Mouse (Mus musculus) kidney, adult 18-20 months (tissue): ENCODE results near the gene Trim61.
A peak's percentile ranks its signal among the peaks of the same experiment; 100 is the strongest.

ENCODE experiments used
- DNase-seq: peaks from one replicate; pipeline ENCODE4 v3.0.0; 2021

The Trim61 gene

DNA sequence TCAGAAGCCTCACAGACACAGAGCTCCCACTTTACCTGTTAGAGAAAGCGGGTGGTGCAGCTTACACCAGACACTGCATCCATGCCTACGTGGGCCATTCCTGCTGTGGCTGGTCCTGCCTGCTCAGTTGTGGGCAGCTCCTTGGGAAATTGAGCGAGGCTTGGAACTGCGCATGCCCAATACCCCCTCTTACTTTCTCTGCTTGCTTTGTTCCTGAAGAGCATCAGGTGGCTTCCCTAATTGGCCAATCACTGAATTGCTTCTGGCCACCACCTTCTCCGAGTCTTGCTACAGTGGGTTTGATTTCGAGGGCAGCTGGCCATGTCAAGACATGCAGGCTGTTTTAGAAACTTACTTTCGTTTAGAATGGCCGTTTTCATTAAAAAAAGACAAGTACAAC, at the start of gene Trim61, which contains the start of gene Trim60:
Gene Trim61 (minus strand): TSS at position 101 of the 400 bp plus-strand sequence.
Gene Trim60 (minus strand): TSS at position 162 of the 400 bp plus-strand sequence.
- no peak for DNase-seq

DNA sequence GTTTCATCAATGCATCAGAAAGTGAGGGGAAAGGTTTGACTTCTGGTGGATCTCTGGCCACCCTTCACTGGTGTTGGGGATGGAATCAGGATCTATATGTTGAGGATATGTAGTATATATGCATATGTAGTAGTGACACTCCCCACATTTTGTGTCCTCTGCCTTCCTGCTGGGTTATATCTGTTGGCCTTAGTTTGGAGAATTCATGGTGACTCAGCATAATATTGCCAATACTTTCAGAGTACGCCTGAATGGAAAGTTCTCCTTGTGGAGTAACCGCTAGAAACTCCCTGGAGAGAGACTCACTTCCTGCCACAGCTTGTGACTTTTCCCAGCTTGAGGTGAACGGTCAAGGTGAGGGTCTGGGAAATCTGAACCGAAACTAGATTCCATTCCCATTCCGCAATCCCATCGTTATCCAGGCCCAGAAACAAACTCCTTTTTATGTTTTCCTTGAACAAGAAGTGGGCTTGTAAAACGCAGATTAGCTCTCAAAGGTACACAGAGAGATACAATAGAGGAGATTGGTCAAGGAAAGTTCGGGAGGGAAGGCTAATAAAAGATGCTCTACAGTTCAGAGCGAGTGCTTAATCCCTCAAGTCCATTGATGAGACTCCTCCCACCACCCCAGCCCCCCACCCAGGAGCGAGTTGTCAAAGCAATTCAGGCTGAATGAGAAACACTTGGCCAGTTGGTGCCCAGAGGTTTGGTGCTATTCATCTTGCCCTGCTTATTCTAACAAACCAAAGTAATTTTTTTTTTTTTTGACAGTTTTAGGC, 49.6 kb upstream of the Trim61 start:
- no peak for DNase-seq

DNA sequence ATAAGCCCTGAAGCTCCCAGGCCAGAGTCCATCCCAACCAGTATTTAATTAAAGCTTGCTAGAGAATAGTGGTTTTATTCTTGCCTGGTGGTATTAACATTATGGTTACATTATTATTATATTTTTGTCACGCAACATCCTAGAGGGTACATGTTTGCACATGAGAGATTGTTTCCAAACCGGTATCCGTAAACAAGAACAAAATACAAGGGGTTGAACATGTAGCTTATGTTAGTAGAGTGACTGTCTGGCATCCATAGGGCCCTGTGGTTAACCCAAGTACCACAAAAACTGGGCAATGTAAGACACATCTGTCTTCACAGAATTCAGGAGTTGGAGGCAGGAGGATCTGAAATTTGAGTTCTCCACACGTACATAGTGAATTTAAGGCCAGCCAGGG, 48.7 kb upstream of the Trim61 start:
- no peak for DNase-seq

DNA sequence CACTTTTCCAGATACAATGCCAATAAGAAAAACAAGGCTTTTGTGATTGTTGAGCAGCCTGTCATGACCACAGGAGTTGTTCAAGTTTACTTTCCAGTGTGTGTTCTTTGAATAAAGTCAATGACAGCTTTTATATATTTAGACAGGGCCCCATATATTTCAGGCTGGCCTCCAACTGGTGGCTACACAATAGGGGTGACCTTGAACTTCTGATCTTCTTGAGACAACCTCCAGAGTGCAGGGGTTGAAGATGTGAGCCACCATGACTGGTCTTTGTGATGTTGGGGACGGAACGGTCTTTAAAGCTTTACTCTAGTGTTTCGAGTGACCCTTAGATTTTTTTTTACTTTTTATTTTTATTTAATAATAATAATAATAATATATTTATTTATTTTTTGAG, 47.3 kb upstream of the Trim61 start:
- no peak for DNase-seq

DNA sequence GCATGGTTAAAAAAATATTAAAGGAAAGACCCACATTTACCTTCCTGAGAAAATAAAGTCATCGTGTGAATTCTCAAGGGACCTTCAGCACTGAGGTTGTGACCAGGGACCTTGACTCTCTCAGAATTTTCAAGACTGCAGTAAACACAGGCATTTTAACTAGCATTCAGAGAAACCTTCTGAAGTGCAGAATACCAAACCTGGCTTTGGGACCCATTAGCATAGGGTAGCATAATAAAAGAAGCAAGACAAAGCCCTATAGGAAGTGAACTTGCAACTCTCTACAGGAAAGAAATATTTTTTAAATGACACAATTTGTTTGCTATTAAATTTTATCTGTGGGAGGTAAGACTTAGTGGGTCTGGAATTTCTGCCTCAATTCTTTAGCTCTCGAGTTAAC, 45.7 kb upstream of the Trim61 start:
- no peak for DNase-seq

DNA sequence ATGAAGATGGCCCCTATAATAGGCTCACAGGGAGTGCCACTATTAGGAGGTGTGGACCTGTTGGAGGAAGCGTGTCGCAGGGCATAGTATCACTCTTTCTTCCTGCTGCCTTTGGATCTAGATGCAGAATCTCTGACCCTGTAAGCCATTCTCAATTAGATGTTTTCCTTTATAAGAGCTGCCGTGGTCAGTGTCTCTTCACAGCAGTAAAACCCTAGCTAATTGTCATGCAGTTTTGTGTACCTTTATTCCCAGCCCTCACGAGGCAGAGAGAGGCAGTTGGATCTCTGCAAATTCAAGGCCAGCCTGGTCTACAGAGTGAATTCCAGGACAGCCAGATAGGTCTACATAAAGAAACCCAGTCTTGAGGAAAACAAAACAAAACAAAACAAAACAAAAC, 43.9 kb upstream of the Trim61 start:
- DNase-seq: no peak

DNA sequence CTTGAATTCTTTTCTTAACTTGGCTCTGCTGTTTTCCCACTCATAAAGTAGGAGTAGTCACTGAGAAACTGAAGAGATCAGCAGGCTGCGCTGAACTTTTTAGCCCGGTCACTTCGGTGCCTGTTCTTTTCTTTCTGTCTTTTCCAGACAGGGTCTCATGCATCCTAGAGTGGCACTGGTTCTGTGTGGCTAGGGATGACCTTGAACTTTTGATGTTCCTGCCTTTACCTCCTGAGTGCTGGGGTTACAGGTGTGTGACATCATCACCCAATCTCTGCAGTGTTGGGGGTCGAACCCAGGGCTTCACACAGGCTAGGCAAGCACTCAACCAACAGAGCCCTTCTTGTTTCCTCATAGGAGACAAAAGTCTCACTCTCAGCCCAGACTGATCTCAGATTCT, 38.4 kb upstream of the Trim61 start:
- no peak for DNase-seq

DNA sequence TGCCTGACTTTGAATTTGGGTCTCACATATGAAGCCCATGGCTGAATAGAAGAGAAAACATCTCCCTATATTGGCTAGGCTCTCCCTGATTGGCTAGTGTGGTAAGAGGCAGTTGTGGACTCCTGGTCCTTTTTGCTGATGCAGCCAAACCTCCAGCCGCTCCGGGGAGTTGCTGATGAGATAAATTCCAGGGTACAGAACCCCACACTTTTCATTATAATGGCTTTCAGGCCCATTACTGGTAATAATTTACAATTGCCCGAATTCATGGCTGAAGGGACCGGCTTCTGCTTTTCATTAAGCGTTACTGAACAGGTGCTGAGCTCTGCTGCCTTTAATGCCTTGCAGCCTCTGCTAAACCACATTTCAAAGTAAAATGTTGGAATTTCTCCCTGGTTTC, 35.6 kb upstream of the Trim61 start:
- DNase-seq: no peak

DNA sequence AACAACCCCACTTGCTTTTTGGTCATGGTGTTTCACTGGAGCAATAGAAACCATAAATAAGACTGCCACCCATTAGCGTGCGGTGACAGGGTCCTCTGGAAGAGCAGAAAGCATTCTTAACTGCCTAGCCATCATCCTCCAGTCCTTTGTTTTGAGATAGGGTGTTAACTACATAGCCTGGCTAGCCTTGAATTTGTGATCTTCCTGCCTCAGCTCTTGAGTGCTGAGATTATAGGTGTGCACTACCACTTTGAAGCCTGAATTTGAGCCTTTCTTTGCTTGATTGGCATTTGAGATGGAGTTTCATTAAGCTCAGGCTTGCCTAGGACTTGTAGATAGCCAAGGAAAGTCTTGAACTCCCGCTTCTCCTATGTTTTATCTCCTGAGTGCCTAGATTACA, 35.2 kb upstream of the Trim61 start:
- DNase-seq: no peak

DNA sequence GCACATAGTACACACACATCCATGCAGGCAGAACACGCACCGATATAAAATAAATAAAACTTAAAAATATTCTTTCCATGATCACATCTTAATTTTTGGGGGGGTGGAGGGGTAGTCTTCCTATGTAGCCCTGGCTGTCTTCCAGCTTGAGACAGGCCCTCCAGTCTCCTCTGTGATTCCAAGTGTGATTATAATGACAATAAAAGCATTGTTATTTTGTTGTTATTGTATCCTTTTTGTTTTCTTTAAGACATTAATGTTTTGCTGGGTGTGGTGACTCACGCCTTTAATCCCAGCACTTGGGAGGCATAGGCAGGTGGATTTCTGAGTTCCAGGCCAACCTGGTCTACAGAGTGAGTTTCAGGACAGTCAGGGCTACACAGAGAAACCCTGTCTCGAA, 29.5 kb upstream of the Trim61 start:
- DNase-seq: no peak

DNA sequence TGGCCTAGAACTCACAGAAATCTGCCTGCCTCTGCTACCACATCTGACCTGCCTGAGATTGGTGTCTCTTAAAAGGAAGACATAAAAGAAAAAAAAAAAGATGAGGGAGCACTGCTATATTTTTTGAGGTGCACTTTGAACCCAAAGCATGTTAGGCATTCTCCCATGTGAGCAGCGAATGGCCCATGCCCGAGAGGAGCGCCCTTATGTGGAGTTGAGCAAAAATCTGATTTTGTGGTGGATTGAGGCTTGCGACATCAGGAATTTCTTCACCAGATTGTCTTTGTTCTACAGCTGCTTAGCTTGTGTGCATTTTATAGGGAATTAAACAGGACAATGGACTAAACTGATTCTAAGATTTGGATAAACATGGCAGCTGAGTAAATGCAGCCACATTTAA, 28.9 kb upstream of the Trim61 start:
- no peak for DNase-seq

DNA sequence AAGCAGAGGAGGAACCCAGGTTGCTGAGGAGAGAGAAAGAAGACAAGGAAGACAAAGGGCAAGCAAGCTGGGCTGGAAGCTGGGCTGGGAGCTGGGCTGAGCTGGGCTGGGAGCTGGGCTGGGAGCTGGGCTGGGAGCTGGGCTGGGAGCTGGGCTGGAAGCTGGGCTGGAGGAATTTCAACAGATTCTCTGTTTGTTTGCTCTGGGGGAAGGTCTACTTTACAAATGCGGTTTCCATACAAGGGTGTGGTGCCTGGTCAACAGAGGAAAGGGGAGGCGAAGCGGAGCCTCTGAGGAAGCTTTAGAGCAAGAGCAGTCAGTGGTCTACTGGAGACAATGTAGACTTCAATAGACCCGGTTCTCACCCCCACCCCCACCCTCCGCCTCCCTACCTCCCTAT, 28.2 kb upstream of the Trim61 start:
- DNase-seq: no peak

DNA sequence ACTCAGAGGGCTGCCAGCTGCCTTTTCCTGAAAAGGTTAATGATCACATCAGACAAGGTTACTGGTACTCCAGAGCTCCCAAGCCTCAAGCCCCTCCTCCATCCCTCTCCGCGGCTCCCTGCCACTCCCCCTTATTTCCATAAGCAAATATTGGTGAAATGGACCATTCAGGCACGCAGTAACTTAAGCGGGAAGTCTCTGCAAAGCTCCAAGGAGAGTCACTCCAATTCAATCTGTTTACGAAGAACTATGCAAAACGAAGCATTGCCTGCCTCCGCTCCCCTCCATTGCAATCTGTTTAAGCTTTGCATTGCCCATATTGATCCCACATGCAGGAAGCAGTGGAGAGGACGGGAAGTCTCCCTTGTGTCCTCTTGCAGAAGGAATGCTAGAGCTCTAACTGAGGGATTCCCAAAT, 18.8 kb upstream of the Trim61 start, which contains the start of gene Apela:
Gene Apela (minus strand): TSS at position 220 of the 417 bp plus-strand sequence.
- DNase-seq: peak; percentile 64

DNA sequence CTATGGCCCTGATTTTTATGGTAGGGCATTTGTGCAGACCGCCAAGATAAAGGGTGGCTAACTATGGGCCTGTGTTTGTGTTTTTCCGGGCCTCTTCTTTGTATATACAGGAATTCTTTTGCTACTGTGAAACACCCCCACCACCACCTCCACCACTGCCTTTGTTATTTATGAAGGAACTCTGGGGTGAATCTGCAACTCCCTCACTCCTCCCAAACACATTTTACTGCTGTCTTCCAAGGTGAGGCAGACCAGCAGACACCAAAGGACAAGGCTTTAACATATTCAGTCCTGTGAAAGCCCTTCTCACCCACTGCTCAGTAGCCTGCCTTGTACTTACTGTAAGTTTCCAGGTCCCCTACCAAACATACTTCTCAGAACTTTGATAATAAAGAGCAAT, 15.8 kb upstream of the Trim61 start:
- DNase-seq: no peak

DNA sequence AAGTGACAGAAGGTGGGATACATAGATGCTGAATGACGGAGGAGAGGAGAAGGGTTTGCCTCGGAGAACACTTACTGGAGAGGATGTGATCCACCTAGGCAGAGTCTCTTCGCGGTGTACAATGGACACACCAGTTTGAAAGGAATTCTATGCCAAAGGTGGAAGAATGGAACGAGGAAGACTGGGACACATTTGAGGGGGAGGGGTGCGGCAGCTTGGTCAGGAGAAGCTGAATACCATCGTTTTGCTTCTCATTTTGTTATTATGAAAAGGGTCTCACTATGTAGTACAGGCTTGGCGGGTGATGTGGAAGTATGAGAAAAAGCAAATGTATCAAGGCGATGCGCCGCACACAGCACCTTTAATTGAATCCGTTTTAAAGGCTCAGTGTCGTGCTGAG, 14.7 kb upstream of the Trim61 start:
- no peak for DNase-seq

DNA sequence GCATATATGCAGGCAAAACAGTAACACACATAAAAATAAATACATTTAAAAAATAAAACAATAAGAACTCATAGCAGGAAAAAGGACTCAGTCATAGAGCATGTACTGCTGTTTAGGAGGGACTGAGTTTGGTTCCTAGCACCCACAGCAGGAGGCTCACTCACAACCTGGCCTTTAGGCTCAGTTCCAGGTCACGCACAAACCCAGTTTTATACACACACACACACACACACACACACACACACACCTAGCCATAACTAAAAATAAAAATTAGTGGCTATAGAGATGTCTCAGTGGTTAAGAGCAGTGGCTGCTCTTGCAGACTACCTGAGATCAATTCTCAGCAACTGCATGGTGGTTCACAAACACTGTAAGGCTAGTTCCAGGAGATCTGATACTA, 13.8 kb upstream of the Trim61 start:
- DNase-seq: no peak

DNA sequence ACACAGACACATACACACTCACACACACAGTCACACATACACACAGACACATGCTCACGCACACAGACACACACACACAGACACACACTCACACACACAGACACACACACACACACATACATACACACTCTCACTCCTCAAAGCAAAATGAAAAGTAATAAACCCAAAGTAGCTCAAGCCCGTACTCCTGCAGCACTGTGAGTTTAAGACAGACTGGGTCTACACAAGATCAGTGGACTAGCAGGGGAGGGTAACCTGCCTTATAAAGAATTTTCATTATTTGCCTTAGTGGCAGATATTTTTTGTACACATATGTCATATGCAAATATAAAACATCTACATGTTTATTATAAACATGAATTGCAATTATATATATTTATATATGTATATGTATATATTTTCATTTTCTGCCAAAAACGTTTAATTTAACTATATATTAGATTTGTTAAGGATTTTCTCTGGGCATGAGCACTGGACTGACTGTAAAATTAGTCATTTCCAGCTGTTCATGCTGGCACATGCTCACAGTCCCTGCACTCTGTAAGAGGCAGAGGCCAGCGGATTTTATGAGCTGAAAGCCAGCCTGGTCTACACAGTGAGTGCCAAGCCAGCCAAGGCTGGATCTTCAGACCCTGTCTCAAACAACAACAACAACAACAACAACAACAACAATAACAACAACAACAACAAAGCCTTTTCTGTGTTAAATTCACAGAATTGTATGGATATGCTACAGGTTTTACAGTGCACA, 12.6 kb upstream of the Trim61 start:
- no peak for DNase-seq

DNA sequence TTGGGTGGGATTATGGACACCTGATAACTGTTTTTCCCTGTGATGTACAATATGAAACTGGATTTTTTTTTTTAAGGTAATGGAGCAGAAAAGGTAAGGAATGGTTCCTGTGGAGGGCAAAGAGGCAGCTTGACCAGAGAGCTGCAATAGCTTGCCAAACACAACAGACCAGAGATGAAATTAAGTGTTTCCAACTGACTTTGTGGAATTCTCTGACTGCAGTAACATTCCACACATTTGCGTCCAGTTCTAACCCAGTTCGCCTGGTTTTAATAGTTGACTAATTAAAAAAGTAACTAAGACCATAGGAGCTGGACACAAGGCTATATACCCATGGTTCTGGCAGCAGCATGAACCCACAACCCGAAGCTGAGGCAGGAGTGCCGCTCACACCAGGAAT, 11.5 kb upstream of the Trim61 start:
- no peak for DNase-seq

DNA sequence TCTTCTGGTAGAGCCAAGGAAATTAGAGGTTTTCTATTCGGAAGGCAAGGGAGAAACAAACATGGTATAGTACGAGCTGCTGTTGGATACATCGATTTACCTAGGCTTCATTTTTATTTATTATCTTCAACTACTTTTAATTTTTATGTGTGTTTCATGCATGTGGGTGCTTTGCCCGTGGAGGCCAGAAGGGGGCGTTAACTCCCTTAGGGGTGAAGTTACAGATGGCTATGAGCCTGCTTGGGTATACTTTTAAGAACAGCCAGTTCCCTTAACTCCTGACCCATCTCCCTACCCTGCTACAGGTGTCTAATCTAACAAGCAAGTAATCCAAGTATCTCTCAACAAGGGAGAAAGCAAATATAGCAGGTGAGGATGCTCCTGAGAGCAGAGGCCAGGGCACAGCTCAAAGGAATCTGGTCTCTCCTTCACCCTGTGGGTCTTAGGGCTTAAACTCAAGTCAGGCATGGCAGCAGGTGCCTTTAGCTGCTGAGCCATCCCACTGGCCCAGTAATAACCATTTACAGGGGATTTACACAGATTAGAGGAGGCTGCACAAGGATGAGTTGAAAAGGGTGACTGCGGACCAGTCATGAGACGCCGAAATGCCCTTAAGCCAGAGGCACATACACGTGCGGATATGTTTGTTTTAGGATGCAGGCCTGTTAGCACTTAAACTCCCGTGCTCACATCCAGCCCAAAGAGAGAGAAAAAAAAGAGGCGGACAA, 10.8 kb upstream of the Trim61 start:
- DNase-seq: no peak

DNA sequence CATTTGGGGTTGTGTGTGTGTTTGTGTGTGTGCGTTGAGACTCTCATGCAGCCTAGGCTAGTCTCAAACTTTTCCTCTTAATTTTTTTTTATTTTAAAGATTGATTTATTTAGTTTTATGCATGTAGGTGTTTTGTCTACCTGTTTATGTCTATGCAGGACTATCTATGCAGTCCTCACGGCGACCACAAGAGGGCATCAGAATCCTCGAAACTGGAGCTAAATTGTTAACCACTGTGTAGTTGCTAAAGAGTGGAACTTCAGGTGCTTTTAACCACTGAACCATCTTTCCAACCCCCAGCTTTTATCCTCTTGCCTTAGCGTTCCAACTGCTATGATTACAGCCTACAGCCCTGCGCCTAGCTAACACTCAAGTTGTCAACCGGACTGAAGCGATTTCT, 4.2 kb upstream of the Trim61 start:
- DNase-seq: peak; percentile 77

DNA sequence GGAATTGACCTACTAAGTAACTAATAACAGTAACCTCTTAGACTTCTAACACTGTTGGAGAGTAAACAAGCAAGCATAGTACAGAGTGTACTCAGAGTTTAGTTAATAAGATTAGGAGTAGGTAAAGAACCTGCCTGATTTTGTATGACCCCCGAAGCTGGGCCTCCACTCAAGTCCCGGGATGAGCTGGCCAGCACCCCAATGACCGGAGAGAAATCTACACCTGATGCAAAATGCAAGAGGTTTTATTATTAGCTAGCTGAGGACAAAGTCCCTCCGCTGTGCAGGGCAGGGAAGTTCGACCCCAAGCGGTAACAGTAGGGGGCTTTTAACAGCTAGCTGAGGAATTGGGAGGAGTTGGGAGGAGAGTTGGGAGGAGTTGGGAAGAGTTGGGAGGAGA, 10.7 kb downstream of the Trim61 start:
- peak; percentile 16 for DNase-seq

DNA sequence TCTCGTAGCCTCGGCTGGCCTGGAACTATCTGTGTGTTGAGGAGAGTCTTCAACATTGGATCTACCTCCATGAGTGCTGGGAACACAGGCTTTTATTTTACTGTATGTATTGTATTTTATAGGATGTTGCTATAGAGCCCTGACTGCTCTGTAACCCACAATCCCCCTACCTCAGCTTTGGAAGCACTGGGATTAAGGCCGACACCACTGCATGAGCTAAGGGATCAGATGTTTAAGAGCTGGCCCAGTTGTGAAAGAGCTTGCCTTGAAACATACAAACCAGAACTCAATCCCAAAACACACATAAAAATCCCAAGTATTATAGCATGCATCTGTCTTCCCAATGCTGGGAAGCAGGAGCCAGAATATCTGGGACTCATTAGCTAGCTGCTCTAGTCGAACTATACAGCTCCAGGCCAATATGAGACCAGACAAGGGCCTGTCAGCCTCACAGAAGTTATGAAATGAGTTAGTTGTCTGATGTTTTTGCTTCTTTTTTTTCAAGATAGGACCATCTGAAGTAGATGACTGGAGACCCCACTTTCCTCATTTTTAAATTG, 19.4 kb downstream of the Trim61 start:
- no peak for DNase-seq

DNA sequence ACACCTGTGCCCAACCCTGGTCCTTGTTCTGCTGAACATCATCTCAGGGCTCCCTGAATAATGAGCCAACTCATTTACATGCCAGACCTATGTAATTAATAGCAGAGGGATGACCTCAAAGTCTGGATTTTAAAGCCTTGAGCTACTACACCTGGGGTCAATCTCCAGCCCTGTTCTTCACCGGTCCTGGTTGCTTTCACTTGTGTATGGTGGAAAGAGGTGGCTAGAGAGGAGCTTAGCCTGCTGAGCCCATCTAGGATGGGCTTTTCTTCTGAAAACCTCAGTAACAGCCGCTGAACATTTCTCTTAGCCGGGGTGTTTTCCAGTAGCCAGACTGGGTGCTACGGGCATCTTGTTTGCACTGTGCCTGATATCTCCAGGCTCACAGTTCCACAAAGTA, 30.6 kb downstream of the Trim61 start, which contains the start of gene Trim75:
Gene Trim75 (minus strand): TSS at position 101 of the 400 bp plus-strand sequence.
- no peak for DNase-seq
